Mouse (Mus musculus) spleen, postnatal 36 days (tissue): ENCODE results near the gene Krtap19-4.

Experiments
- DNase-seq, 2 experiments: peaks; one replicate each; pipeline ENCODE4 v3.0.0; 2022; ENCODE audit warnings: low spot score in 2 of 2, mixed read lengths in 1 of 2

Gene Krtap19-4

GRCm38 (mm10) chr16:88884989-88885388 lies at the start of gene Krtap19-4:
Krtap19-4 (minus strand) TSS chr16:88885089.
- no peak for DNase-seq

- DNase-seq, result no peak
Measured at GRCm38 (mm10) chr16:88932165-88932564, 47.3 kb upstream of the Krtap19-4 start, which contains the start of gene Krtap19-9b. Krtap19-9b (minus strand) TSS chr16:88932265.

- no peak for DNase-seq
Measured at GRCm38 (mm10) chr16:88896357-88896756, 11.5 kb upstream of the Krtap19-4 start, which contains the start of gene Krtap19-5. Krtap19-5 (minus strand) TSS chr16:88896457.

- DNase-seq, result no peak
Measured at GRCm38 (mm10) chr16:88886870-88887269, 2.0 kb upstream of the Krtap19-4 start.

GRCm38 (mm10) chr16:88877938-88878337 lies 7.0 kb downstream of the Krtap19-4 start, which contains the start of gene Krtap19-3:
Krtap19-3 (minus strand) TSS chr16:88878038.
- DNase-seq, result no peak

GRCm38 (mm10) chr16:88874169-88874568 lies 10.7 kb downstream of the Krtap19-4 start, which contains the start of gene Krtap19-2:
Krtap19-2 (minus strand) TSS chr16:88874269.
- no peak for DNase-seq

GRCm38 (mm10) chr16:88869311-88869710 lies 15.6 kb downstream of the Krtap19-4 start, which contains the start of gene Krtap19-1:
Krtap19-1 (minus strand) TSS chr16:88869411.
- DNase-seq, result no peak

- DNase-seq, result no peak
Measured at GRCm38 (mm10) chr16:88864887-88865407, 19.9 kb downstream of the Krtap19-4 start.

GRCm38 (mm10) chr16:88851450-88851849 lies 33.4 kb downstream of the Krtap19-4 start:
- DNase-seq, result no peak

GRCm38 (mm10) chr16:88848558-88848957 lies 36.3 kb downstream of the Krtap19-4 start:
- no peak for DNase-seq

GRCm38 (mm10) chr16:88847363-88847762 lies 37.5 kb downstream of the Krtap19-4 start:
- no peak for DNase-seq
